Mouse (Mus musculus) layer of hippocampus, postnatal 10 days (tissue): Measurements from ENCODE around the gene Numb. TPM values are rescaled to one million over a fixed set of nuclear protein-coding genes. Genes with fewer than 3 reads are reported as not detected.

ENCODE experiments used
- total RNA-seq, 2 experiments: library from RNA; stranded (reverse); gene quantifications; 2 replicates each; pipeline ENCODE4 v1.2.3; 2021

Numb gene
- total RNA-seq, 2 experiments from 2014 or later, result 21.4 to 23.6 TPM

Other genes with a start within 250 kb of the Numb start
- gene Psen1, start 233.8 kb downstream of the Numb start, total RNA-seq, result 10 to 100 TPM; 58.1 to 68.1 TPM
- 1 to 10 TPM; 4.8 to 6.5 TPM for gene Papln, start 158.3 kb downstream of the Numb start, total RNA-seq
- 10 to 100 TPM; 14.3 to 16.4 TPM for gene Riox1, start 28.7 kb upstream of the Numb start, total RNA-seq
- gene Heatr4, start 62.9 kb upstream of the Numb start, total RNA-seq, result under 1 TPM in 1 of 2 experiments, not detected in 1; 0.18 TPM
- gene Acot2, start 65.9 kb upstream of the Numb start, total RNA-seq, result 10 to 100 TPM; 12.4 to 13.1 TPM
- gene Acot1, start 87.6 kb upstream of the Numb start, total RNA-seq, result 10 to 100 TPM; 29.1 to 33.3 TPM
- 1 to 10 TPM; 2.0 to 2.3 TPM for gene Acot4, start 116.4 kb upstream of the Numb start, total RNA-seq
- gene Gm49366, start 117.0 kb upstream of the Numb start, total RNA-seq, result 1 to 10 TPM in 1 of 2 experiments, not detected in 1; 3.4 TPM
- gene Acot3, start 130.2 kb upstream of the Numb start, total RNA-seq, result 1 to 10 TPM; 1.2 to 1.4 TPM
- 1 to 10 TPM; 4.0 to 4.7 TPM for gene Acot5, start 147.4 kb upstream of the Numb start, total RNA-seq
- 1 to 10 TPM; 3.7 to 4.3 TPM for gene Acot6, start 178.7 kb upstream of the Numb start, total RNA-seq
- gene Dnal1, start 192.4 kb upstream of the Numb start, total RNA-seq, result 10 to 100 TPM; 80.0 to 82.5 TPM
- 1 to 10 TPM; 5.9 to 6.6 TPM for gene Pnma1, start 226.6 kb upstream of the Numb start, total RNA-seq